Mouse (Mus musculus) erythroblast, embryonic 14.5 days (primary cell): Measurements from ENCODE around the gene Ptprz1.

ENCODE experiments used
- GATA1 ChIP-seq: IDR thresholded peaks from 2 replicates; pipeline ENCODE4 v1.6.1; 2012; ENCODE audit warnings: low read length, inconsistent platforms, mixed read lengths
- TAL1 ChIP-seq: IDR thresholded peaks from 3 replicates; pipeline ENCODE4 v1.6.1; 2012; ENCODE audit warnings: low read length, inconsistent platforms, mixed read lengths

DNA sequence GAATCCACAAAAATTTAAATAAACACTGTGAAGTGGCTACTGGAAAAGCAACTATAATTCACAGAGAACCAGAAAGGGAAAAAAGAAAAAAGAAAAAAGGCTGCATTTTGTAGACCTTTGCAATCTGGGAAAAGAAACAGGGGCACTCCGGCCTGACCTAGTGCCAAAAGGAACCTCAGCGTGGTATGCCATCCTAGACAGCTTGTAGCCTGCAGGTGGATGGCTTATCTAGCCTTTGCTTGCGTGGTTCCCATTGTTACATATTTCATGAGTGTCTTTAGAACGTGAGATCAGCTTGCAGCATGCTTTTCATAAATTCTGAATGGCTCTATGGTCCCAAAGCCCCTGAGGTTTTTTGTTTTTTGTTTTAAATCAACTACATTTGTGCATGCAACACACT, 61.8 kb downstream of the Ptprz1 start:
- TF ChIP-seq TAL1 (no peak), GATA1 (no peak)
